Mouse (Mus musculus) gastrocnemius, postnatal 25 days (tissue): Measurements from ENCODE around the gene Gm3952. TPM values are rescaled to one million over a fixed set of nuclear protein-coding genes. Genes with fewer than 3 reads are reported as not detected.

Source experiments
- DNase-seq: peaks from one replicate; pipeline ENCODE4 v3.0.0; 2022
- long read RNA-seq, 2 experiments: library from polyadenylated mRNA; stranded (forward); transcript quantifications; one replicate each; pipeline ENCODE4 v2.0.0; 2021
- total RNA-seq, 2 experiments: library from RNA; stranded (reverse); gene quantifications; 1 replicate in 1 of 2; 2 replicates in 1 of 2; pipeline ENCODE4 v1.2.3; 2021

The Gm3952 gene
- total RNA-seq = not detected
- long read RNA-seq, experiment 1 = 0 reads
- long read RNA-seq, experiment 2 = 0 reads

- DNase-seq = no peak
Observed at GRCm38 (mm10) chr8:128798594-128798993, at the start of gene Gm3952. Gm3952 (minus strand) TSS chr8:128798694.

DNA sequence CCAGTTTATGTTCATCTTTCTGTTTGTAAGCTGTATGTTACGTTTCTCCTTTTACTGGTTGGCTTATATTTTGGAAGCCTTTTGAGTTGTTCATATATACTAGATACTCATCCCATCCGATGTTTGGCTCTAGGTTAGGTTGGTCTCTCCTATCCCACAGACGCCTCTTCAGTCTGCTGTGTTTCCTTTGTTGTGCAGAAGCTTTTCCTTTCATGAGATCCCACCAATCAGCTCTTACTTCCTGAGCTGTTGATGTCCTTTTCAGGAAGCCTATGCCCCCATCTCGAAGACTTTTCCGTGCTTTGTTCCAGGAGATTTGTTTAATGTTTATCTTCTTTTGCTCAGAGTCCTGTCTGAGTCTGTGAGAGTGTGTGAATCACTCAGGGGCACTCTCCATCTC, 45.3 kb upstream of the Gm3952 start:
- DNase-seq = no peak

GRCm38 (mm10) chr8:128812521-128812920, 14.0 kb upstream of the Gm3952 start:
- no peak for DNase-seq

GRCm38 (mm10) chr8:128735692-128736091, 62.8 kb downstream of the Gm3952 start:
- DNase-seq = no peak

DNA sequence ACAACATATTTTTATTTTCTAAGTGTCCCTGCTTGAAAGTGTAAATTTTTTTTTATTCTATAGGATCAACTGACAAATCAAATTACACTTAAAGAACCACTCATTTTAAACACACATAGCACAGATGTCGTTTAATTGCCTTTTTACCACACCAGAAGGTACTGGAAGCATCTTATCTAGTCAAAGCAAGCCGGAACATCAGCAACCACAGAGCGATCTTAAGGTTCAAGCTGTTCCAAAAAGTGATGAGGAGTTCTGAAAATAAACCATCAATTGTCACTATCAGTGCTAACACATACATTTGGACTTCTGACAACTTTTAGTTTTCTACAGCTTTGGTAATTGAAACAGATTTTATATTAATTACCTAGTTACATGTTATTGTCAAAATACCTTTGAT, 64.4 kb downstream of the Gm3952 start:
- DNase-seq = no peak

- no peak for DNase-seq
Observed at GRCm38 (mm10) chr8:128732254-128732653, 66.2 kb downstream of the Gm3952 start.

DNA sequence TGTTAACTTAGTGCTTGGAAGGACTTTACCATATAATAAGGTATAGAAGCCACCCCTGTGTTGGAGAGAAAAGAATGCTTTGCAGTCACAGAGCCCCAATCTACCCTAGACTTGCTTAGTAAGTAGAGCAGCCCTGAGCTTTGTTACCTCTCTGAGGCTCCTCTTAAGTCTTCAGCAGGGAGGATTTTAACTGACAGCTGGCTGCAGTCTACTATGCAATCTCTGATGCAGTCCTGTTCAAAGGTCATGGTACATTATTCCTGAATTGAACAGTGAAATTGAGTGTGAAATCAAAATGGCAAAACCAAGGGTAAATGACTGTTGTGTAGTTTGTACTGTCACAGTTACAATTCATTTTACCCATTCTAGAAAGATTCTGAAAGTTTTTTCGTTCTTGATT, 71.3 kb downstream of the Gm3952 start:
- no peak for DNase-seq

GRCm38 (mm10) chr8:128724819-128725218, 73.7 kb downstream of the Gm3952 start:
- DNase-seq = no peak

- DNase-seq = no peak
Observed at GRCm38 (mm10) chr8:128716184-128716583, 82.3 kb downstream of the Gm3952 start.

- DNase-seq = peak; percentile 61
Observed at GRCm38 (mm10) chr8:128709261-128709660, 89.2 kb downstream of the Gm3952 start.

GRCm38 (mm10) chr8:128704836-128705235, 93.7 kb downstream of the Gm3952 start:
- no peak for DNase-seq

DNA sequence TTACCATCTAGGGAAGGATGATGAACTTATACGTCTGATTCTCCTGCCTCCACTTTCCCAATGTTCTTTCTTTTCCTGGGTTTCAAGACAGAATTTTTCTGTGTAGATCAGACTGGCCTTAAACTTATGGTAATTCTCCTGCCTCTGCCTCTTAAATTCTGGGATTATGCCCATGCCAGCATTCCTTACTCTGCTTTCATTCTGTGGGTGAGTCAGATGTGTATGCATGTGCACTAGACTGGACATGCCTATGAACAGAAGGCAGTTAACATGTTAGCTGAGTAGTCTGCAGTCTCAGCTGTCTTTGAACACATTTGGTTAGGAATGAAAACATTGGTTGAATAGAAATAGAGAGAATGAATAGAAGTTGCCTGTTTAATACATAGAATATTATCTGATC, 94.1 kb downstream of the Gm3952 start:
- DNase-seq = no peak

GRCm38 (mm10) chr8:128697945-128698344, 100.5 kb downstream of the Gm3952 start:
- no peak for DNase-seq

DNA sequence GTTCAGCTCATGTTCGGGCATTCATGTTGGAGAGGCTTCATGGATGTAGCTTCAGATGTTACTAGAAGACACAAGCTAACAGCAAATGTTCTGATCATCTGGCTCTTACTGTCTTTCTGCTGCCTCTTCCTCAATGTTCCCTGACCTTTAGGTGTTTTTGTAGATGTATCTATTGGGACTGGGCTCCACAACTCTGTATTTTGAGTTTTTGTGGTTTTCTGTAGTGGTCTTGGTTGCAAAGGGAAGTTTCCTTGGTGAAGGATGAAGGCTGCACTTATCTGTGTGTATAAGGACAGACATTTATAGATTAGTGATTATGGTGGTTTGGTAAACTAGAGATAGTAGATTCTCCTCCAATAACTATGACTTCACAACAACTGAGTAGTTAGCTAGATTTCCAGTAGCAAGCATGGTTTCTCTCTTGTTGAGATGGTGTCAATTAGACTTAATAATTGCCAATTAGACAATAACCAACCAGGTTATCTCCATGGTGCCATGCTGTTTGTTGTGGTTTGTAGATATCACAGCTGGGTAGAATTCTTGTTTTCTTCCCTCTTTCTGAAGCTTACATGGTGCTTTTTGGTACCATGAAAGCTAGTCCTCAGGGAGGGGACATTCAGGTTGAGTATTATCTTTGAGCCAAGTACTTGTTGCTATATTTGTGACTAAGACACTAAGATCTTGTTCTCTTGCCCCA, 101.6 kb downstream of the Gm3952 start:
- DNase-seq = no peak

Other genes starting within 250 kb of the Gm3952 start
- gene Itgb1, start 113.0 kb downstream of the Gm3952 start, total RNA-seq = 100 to 1,000 TPM; 177 to 199 TPM